Mouse (Mus musculus) naive thymus-derived CD4-positive, alpha-beta T cell, adult 5 months (primary cell): ENCODE measurements around the gene Rtl3. TPM values are rescaled to one million over a fixed set of nuclear protein-coding genes. Genes with fewer than 3 reads are reported as not detected.

Experiments used
- polyA plus RNA-seq: library from polyadenylated mRNA; unstranded; fragments of 100-300 nt; shearing (Covaris generic); gene quantifications from one replicate; pipeline ENCODE4 v1.2.1, GENCODE M21; 2017

The Rtl3 gene
- not detected for polyA plus RNA-seq

DNA sequence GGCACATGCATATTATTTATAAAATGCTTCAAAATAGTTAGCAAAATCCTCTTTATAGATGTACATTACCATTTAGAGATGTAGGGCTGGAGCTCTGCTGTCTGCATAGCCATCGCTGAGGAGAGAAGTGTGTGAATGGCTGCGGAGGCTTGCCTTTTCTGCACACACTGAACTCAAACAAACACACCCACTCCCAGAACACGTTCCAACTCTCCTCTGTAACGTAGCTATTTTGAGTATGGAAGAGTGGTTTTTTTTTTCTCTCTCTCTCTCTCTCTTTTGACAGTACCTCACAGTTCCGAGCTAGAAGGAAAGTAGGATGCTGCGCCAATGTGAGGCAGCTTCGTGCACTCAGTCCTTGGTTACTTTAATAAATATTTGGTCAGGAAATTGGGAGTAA, at the start of gene Rtl3:
Gene Rtl3, minus strand, starts transcription at position 236 of the 400 bp plus-strand sequence.

Other genes starting within 250 kb of the Rtl3 start
- gene Cysltr1, start 237.0 kb downstream of the Rtl3 start, polyA plus RNA-seq, result not detected
- 0.07 TPM for gene Lpar4, start 80.0 kb upstream of the Rtl3 start, polyA plus RNA-seq
- gene P2ry10, start 247.8 kb upstream of the Rtl3 start, polyA plus RNA-seq, result 386 TPM